Mouse (Mus musculus) heart, adult 9 months (tissue): ENCODE data around the gene Pilrb2.

Experiments
- DNase-seq, 2 experiments: peaks; one replicate each; pipeline ENCODE4 v3.0.0; 2022; ENCODE audit warnings: low spot score in 2 of 2

Pilrb2 gene

GRCm38 (mm10) chr5:137833500-137833899 lies 38.1 kb downstream of the Pilrb2 start:
- DNase-seq: no peak

GRCm38 (mm10) chr5:137831506-137831905 lies 40.1 kb downstream of the Pilrb2 start:
- peak in 1 of 2 experiments; percentile 27 for DNase-seq

- DNase-seq: no peak
Measured at GRCm38 (mm10) chr5:137831106-137831505, 40.5 kb downstream of the Pilrb2 start.

GRCm38 (mm10) chr5:137830238-137830637 lies 41.4 kb downstream of the Pilrb2 start:
- DNase-seq: peak; percentile 11 to 29

- no peak for DNase-seq
Measured at GRCm38 (mm10) chr5:137828694-137829093, 42.9 kb downstream of the Pilrb2 start.

GRCm38 (mm10) chr5:137826421-137826820 lies 45.2 kb downstream of the Pilrb2 start:
- no peak for DNase-seq

GRCm38 (mm10) chr5:137825971-137826370 lies 45.6 kb downstream of the Pilrb2 start:
- no peak for DNase-seq

GRCm38 (mm10) chr5:137825030-137825429 lies 46.6 kb downstream of the Pilrb2 start:
- DNase-seq: no peak

- no peak for DNase-seq
Measured at GRCm38 (mm10) chr5:137823455-137824045, 48.1 kb downstream of the Pilrb2 start.

- no peak for DNase-seq
Measured at GRCm38 (mm10) chr5:137822602-137823001, 49.0 kb downstream of the Pilrb2 start.

- DNase-seq: no peak
Measured at GRCm38 (mm10) chr5:137822126-137822525, 49.5 kb downstream of the Pilrb2 start.

- DNase-seq: no peak
Measured at GRCm38 (mm10) chr5:137817466-137818222, 54.0 kb downstream of the Pilrb2 start.
